Mouse (Mus musculus) limb, embryonic 14.5 days (tissue): ENCODE data around the gene Dab1. TPM values are rescaled to one million over a fixed set of nuclear protein-coding genes. Genes with fewer than 3 reads are reported as not detected.

Experiments
- ATAC-seq: fragments of 200-750 bp; cut with Nextera tagmentation; 2 replicates; pipeline ENCODE4 v1.8.0; 2017; ENCODE audit warnings: low read depth, moderate number of reproducible peaks, moderate TSS enrichment; ENCODE audit not compliant: low FRiP score
- DNase-seq: peaks from one replicate; pipeline ENCODE4 v3.0.0-alpha.2; 2015; ENCODE audit warnings: low spot score
- H3K27ac ChIP-seq: fragments of 300-500 bp; sonication (generic); replicated peaks from 2 replicates; pipeline ENCODE4 v1.5.1; 2014; ENCODE audit warnings: low read depth, mild to moderate bottlenecking, low read length, moderate library complexity, mixed read lengths
- H3K27me3 ChIP-seq: fragments of 300-500 bp; sonication (generic); 2 replicates; pipeline ENCODE4 v1.6.1; 2014; ENCODE audit warnings: low read length, mixed read lengths; ENCODE audit not compliant: control insufficient read depth, insufficient read depth
- H3K36me3 ChIP-seq: fragments of 300-500 bp; sonication (generic); 2 replicates; pipeline ENCODE4 v1.6.1; 2014; ENCODE audit warnings: mild to moderate bottlenecking, low read length, moderate library complexity, mixed read lengths; ENCODE audit not compliant: control insufficient read depth, insufficient read depth
- H3K4me1 ChIP-seq: fragments of 300-500 bp; sonication (generic); 2 replicates; pipeline ENCODE4 v1.6.1; 2014; ENCODE audit warnings: antibody characterized with exemption, low read length, mixed read lengths; ENCODE audit not compliant: control insufficient read depth, insufficient read depth
- H3K4me2 ChIP-seq: fragments of 300-500 bp; sonication (generic); replicated peaks from 2 replicates; pipeline ENCODE4 v1.6.1; 2014; ENCODE audit warnings: low read depth, mild to moderate bottlenecking, low read length, moderate library complexity; ENCODE audit not compliant: severe bottlenecking
- H3K4me3 ChIP-seq: fragments of 300-500 bp; sonication (generic); replicated peaks from 2 replicates; pipeline ENCODE4 v1.5.1; 2014; ENCODE audit warnings: low read length
- H3K9ac ChIP-seq: fragments of 300-500 bp; sonication (generic); 2 replicates; pipeline ENCODE4 v1.6.1; 2014; ENCODE audit warnings: mild to moderate bottlenecking, low read depth, low read length, moderate library complexity; ENCODE audit not compliant: severe bottlenecking
- H3K9me3 ChIP-seq: fragments of 300-500 bp; sonication (generic); 2 replicates; pipeline ENCODE4 v1.6.1; 2016; ENCODE audit warnings: low read length; ENCODE audit not compliant: control insufficient read depth
- POLR2A ChIP-seq: fragments of 200-500 bp; IDR thresholded peaks from 2 replicates; pipeline ENCODE4 v1.8.0; 2012; ENCODE audit warnings: inconsistent platforms, mild to moderate bottlenecking, moderate library complexity, borderline replicate concordance; ENCODE audit not compliant: insufficient read depth, insufficient read length; ENCODE audit errors: extremely low read depth
- WGBS: fragments of 180-500 bp; shearing (Covaris S2); extraction: QIAGEN DNeasy Blood & Tissue Kit; methylation state at CpG from one replicate; pipeline ENCODE4 v1.1.7; 2014; 5-methylcytosine and 5-hydroxymethylcytosine counted together
- polyA plus RNA-seq, 2 experiments: library from polyadenylated mRNA; depleted of rRNA in 1 of 2; stranded (reverse) in 1 of 2; unstranded in 1 of 2; fragments of >200 nt; fragmentation: Nextera tagmentation in 1 of 2; extraction: Ambion mirVana in 1 of 2; gene quantifications; 2 replicates each; pipeline versions ENCODE4 v1.2.1 to v1.2.3; 2012 to 2014

Gene Dab1
- polyA plus RNA-seq, 2 experiments, result 5.5 to 12.1 TPM

GRCm38 (mm10) chr4:104529905-104530646, 910.9 kb downstream of the Dab1 start:
- no peak for TF ChIP-seq POLR2A
- Histone ChIP-seq H3K4me2 (no peak overlapping the region), H3K36me3 (no peaks in the 10 kb centered on the region), H3K4me3 (no peak overlapping the region), H3K9ac (no peak overlapping the region), H3K4me1 (no peaks in the 10 kb centered on the region), H3K9me3 (no peaks in the 10 kb centered on the region), H3K27me3 (no peaks in the 10 kb centered on the region), H3K27ac (no peak overlapping the region)
- ATAC-seq, result no peak
- DNase-seq, result no peak
- WGBS, result 70% methylated on average over 4 of the region's 4 CpGs

DNA sequence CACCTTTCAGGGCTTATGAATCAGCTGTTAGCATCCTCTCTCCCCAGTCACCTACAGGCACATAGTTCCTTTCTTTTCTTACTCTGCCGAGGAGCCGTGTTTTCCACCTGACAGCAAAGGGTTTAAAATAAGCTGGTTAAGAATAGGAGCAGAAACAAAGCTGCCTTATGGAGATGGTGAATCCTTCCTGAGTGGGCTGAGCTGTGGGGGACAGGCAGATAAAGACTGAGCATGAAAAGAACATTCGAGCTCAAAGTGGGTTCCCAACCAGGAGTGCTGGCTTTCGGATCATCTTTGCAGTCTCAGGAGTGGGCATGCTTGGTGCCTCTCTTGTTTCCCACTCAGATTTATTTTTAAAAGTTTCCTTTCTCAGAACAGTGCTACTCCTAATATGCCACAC, 913.7 kb downstream of the Dab1 start:
- DNase-seq, result no peak
- Histone ChIP-seq H3K4me1 (no peaks in the 10 kb centered on the region), H3K9ac (no peak overlapping the region), H3K27ac (no peak overlapping the region), H3K4me2 (no peak overlapping the region), H3K4me3 (no peak overlapping the region), H3K9me3 (no peaks in the 10 kb centered on the region), H3K36me3 (no peaks in the 10 kb centered on the region), H3K27me3 (no peaks in the 10 kb centered on the region)
- no peak for ATAC-seq
- no peak for TF ChIP-seq POLR2A
- 91% methylated on average over 4 of the region's 4 CpGs for WGBS

DNA sequence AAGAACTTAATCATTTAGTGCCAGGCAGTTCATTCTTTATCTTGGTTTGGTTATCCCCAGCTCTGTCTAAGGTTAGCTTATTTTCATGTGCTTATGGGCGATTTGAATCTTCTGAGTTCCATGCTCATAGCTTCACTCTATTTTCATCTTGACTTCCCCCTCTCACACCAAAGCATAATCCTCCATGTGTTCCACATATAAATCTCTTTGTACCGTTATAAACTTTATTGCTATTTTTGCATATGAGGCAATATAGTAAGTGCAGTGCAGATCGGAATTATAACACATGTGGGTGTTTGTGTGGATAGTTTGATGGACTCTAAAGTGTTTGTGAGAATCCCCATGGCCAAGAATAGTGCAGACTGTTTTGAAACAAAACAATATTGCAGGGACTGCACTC, 919.3 kb downstream of the Dab1 start:
- Histone ChIP-seq H3K4me2 (no peak overlapping the region), H3K9ac (no peak overlapping the region), H3K4me3 (no peak overlapping the region), H3K27me3 (no peaks in the 10 kb centered on the region), H3K4me1 (no peaks in the 10 kb centered on the region), H3K36me3 (no peaks in the 10 kb centered on the region), H3K9me3 (no peaks in the 10 kb centered on the region), H3K27ac (no peak overlapping the region)
- no peak for TF ChIP-seq POLR2A
- ATAC-seq, result no peak
- no peak for DNase-seq
- 55% methylated on average over 3 of the region's 3 CpGs for WGBS

GRCm38 (mm10) chr4:104539047-104539446, 919.9 kb downstream of the Dab1 start:
- no peaks in the 10 kb centered on the region for H3K4me1 ChIP-seq
- no peak overlapping the region for H3K27ac ChIP-seq
- no peak overlapping the region for H3K4me2 ChIP-seq
- H3K9ac ChIP-seq, result no peak overlapping the region
- 80% methylated on average over 2 of the region's 2 CpGs for WGBS
- ATAC-seq (no peak), DNase-seq (no peak)
- H3K4me3 ChIP-seq, result no peak overlapping the region
- H3K36me3 ChIP-seq, result no peaks in the 10 kb centered on the region
- H3K27me3 ChIP-seq, result no peaks in the 10 kb centered on the region
- no peak for TF ChIP-seq POLR2A
- no peaks in the 10 kb centered on the region for H3K9me3 ChIP-seq

- Histone ChIP-seq H3K27ac (no peak overlapping the region), H3K4me2 (no peak overlapping the region), H3K9ac (no peak overlapping the region), H3K36me3 (no peaks in the 10 kb centered on the region), H3K9me3 (no peaks in the 10 kb centered on the region), H3K27me3 (no peaks in the 10 kb centered on the region), H3K4me3 (no peak overlapping the region), H3K4me1 (no peaks in the 10 kb centered on the region)
- TF ChIP-seq POLR2A, result no peak
- no peak for DNase-seq
- ATAC-seq, result no peak
- WGBS, result 93% methylated on average over 5 of the region's 5 CpGs
Measured at GRCm38 (mm10) chr4:104547091-104547490, 927.9 kb downstream of the Dab1 start.
